Mouse (Mus musculus): Measurements from ENCODE around the gene Mrpl14. TPM values are rescaled to one million over a fixed set of nuclear protein-coding genes. Genes with fewer than 3 reads are reported as not detected.

Mrpl14 gene
- polyA plus RNA-seq, 1 experiment: 73.7 TPM

- Histone ChIP-seq H3K4me1 (ENCODE audit: control insufficient read depth) (peaks cover 43% of the 10 kb centered on the region), H3K9me3 (ENCODE audit: control insufficient read depth, low read length) (no peaks in the 10 kb centered on the region), H3K36me3 (ENCODE audit: control insufficient read depth) (no peaks in the 10 kb centered on the region), H3K4me3 (replicated peaks) (no peak overlapping the region), H3K27me3 (ENCODE audit: control insufficient read depth) (peaks cover 16% of the 10 kb centered on the region)
- TF ChIP-seq TAL1 (IDR thresholded peaks at IDR 0.05; ENCODE audit: low read length) (no peak), GATA1 (IDR thresholded peaks at IDR 0.05; ENCODE audit: low read length) (no peak)
These were observed 42.0 kb downstream of the Mrpl14 start for GRCm38 (mm10) chr17:45727983-45728723.

- Histone ChIP-seq H3K36me3 (ENCODE audit: control insufficient read depth) (no peaks in the 10 kb centered on the region), H3K9me3 (ENCODE audit: control insufficient read depth, low read length) (no peaks in the 10 kb centered on the region), H3K4me1 (ENCODE audit: control insufficient read depth) (peaks cover 45% of the 10 kb centered on the region), H3K27me3 (ENCODE audit: control insufficient read depth) (peaks cover 29% of the 10 kb centered on the region), H3K4me3 (replicated peaks) (no peak overlapping the region)
- TF ChIP-seq TAL1 (IDR thresholded peaks at IDR 0.05; ENCODE audit: low read length): no peak
- no peak for TF ChIP-seq GATA1 (IDR thresholded peaks at IDR 0.05; ENCODE audit: low read length)
These were observed 43.3 kb downstream of the Mrpl14 start for GRCm38 (mm10) chr17:45729387-45729786.

- Histone ChIP-seq H3K27me3 (ENCODE audit: control insufficient read depth) (peaks cover 36% of the 10 kb centered on the region), H3K4me1 (ENCODE audit: control insufficient read depth) (peaks cover 46% of the 10 kb centered on the region)
These were observed 44.6 kb downstream of the Mrpl14 start for GRCm38 (mm10) chr17:45730696-45731095.

GRCm38 (mm10) chr17:45731172-45731864, 45.2 kb downstream of the Mrpl14 start:
- H3K36me3 ChIP-seq (ENCODE audit: control insufficient read depth): no peaks in the 10 kb centered on the region
- no peak overlapping the region for H3K4me3 ChIP-seq (replicated peaks)
- H3K27me3 ChIP-seq (ENCODE audit: control insufficient read depth): peaks cover 36% of the 10 kb centered on the region
- TF ChIP-seq GATA1 (IDR thresholded peaks at IDR 0.05; ENCODE audit: low read length): no peak
- no peak for TF ChIP-seq TAL1 (IDR thresholded peaks at IDR 0.05; ENCODE audit: low read length)
- no peaks in the 10 kb centered on the region for H3K9me3 ChIP-seq (ENCODE audit: control insufficient read depth, low read length)
- peaks cover 46% of the 10 kb centered on the region for H3K4me1 ChIP-seq (ENCODE audit: control insufficient read depth)

More at GRCm38 (mm10) chr17:45730696-45731095, 44.6 kb downstream of the Mrpl14 start:
- no peak for TF ChIP-seq TAL1 (IDR thresholded peaks at IDR 0.05; ENCODE audit: low read length)
- no peak for TF ChIP-seq GATA1 (IDR thresholded peaks at IDR 0.05; ENCODE audit: low read length)
- no peaks in the 10 kb centered on the region for H3K9me3 ChIP-seq (ENCODE audit: control insufficient read depth, low read length)
- H3K4me3 ChIP-seq (replicated peaks): no peak overlapping the region
- no peaks in the 10 kb centered on the region for H3K36me3 ChIP-seq (ENCODE audit: control insufficient read depth)

- TF ChIP-seq GATA1 (IDR thresholded peaks at IDR 0.05; ENCODE audit: low read length): no peak
- TF ChIP-seq TAL1 (IDR thresholded peaks at IDR 0.05; ENCODE audit: low read length): no peak
- H3K36me3 ChIP-seq (ENCODE audit: control insufficient read depth): no peaks in the 10 kb centered on the region
- peaks cover 36% of the 10 kb centered on the region for H3K27me3 ChIP-seq (ENCODE audit: control insufficient read depth)
- H3K4me3 ChIP-seq (replicated peaks): no peak overlapping the region
- H3K4me1 ChIP-seq (ENCODE audit: control insufficient read depth): peaks cover 45% of the 10 kb centered on the region
- no peaks in the 10 kb centered on the region for H3K9me3 ChIP-seq (ENCODE audit: control insufficient read depth, low read length)
These were observed 47.1 kb downstream of the Mrpl14 start for GRCm38 (mm10) chr17:45733038-45733734.

- Histone ChIP-seq H3K27me3 (ENCODE audit: control insufficient read depth) (peaks cover 36% of the 10 kb centered on the region), H3K4me3 (replicated peaks) (peak within 1 kb of the TSS; percentile 10), H3K36me3 (ENCODE audit: control insufficient read depth) (no peaks in the 10 kb centered on the region), H3K4me1 (ENCODE audit: control insufficient read depth) (peaks cover 45% of the 10 kb centered on the region), H3K9me3 (ENCODE audit: control insufficient read depth, low read length) (no peaks in the 10 kb centered on the region)
- TF ChIP-seq TAL1 (IDR thresholded peaks at IDR 0.05; ENCODE audit: low read length) (no peak), GATA1 (IDR thresholded peaks at IDR 0.05; ENCODE audit: low read length) (no peak)
These were observed 47.7 kb downstream of the Mrpl14 start, which contains the start of gene 1600014C23Rik for GRCm38 (mm10) chr17:45733735-45734301. 1600014C23Rik (minus strand) TSS chr17:45733844.

GRCm38 (mm10) chr17:45734333-45734732, 48.2 kb downstream of the Mrpl14 start:
- Histone ChIP-seq H3K4me3 (replicated peaks) (no peak overlapping the region), H3K27me3 (ENCODE audit: control insufficient read depth) (peaks cover 36% of the 10 kb centered on the region), H3K9me3 (ENCODE audit: control insufficient read depth, low read length) (no peaks in the 10 kb centered on the region), H3K4me1 (ENCODE audit: control insufficient read depth) (peaks cover 48% of the 10 kb centered on the region), H3K36me3 (ENCODE audit: control insufficient read depth) (no peaks in the 10 kb centered on the region)
- TF ChIP-seq TAL1 (IDR thresholded peaks at IDR 0.05; ENCODE audit: low read length): no peak
- TF ChIP-seq GATA1 (IDR thresholded peaks at IDR 0.05; ENCODE audit: low read length): no peak

- H3K4me3 ChIP-seq (replicated peaks): no peak overlapping the region
- H3K36me3 ChIP-seq (ENCODE audit: control insufficient read depth): no peaks in the 10 kb centered on the region
- TF ChIP-seq GATA1 (IDR thresholded peaks at IDR 0.05; ENCODE audit: low read length) (no peak), TAL1 (IDR thresholded peaks at IDR 0.05; ENCODE audit: low read length) (no peak)
- no peaks in the 10 kb centered on the region for H3K9me3 ChIP-seq (ENCODE audit: control insufficient read depth, low read length)
- H3K27me3 ChIP-seq (ENCODE audit: control insufficient read depth): peaks cover 36% of the 10 kb centered on the region
- peaks cover 50% of the 10 kb centered on the region for H3K4me1 ChIP-seq (ENCODE audit: control insufficient read depth)
These were observed 48.8 kb downstream of the Mrpl14 start for GRCm38 (mm10) chr17:45734881-45735280.

Data from erythroblast, embryonic 14.5 days (primary cell).